Mouse (Mus musculus) brain, adult 2 months (tissue): ENCODE measurements around the gene Zfp74.
"Not testable (repeated sequence)": the region's sequence is repeated elsewhere in the genome, so short reads cannot be mapped to it uniquely, and the experiment has no call there.

Source experiments
- DNase-seq: peaks from one replicate; pipeline ENCODE4 v3.0.0; 2011; ENCODE audit warnings: low read depth, low spot score

Gene Zfp74

GRCm38 (mm10) chr7:29953513-29954401 lies at the start of gene Zfp74:
Gene Zfp74 (minus strand): TSS chr7:29954089.
- peak; percentile 95 for DNase-seq

DNA sequence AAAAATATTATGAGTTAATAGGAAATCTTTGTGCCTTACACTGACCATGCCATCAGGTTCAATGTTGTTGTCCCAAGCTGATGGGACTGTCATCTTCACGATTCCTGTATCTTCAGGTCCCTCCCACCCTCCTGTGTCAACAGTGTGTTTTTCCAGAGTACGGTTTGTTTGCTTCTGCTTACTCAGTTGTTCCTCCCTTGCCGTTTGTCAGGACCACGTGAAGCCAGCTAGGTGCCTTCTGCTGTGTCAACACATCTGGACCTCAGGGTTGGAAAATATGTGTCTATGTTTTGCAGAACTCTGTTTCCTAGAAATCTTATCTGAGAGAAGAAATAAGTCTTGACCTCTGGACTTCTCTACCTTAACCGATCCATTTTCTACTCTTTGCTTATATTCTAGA lies 46.7 kb upstream of the Zfp74 start:
- no peak for DNase-seq

DNA sequence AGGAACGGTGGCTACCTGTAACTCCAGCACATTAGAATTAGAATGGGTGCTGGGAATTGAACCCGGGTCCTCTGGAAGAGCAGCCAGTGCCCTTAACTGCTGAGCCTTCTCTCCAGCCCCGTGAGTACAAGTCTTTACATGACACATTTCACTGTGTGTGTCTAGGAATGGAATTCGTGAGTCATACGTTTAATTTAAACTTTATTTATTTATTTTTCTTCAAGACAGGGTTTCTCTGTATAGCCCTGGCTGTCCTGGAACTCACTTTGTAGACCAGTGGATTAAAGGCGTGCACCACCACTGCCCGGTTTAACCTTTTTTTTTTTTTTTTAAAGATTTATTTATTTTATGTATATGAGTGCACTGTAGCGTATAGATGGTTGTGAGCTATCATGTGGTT lies 41.2 kb upstream of the Zfp74 start:
- no peak for DNase-seq

DNA sequence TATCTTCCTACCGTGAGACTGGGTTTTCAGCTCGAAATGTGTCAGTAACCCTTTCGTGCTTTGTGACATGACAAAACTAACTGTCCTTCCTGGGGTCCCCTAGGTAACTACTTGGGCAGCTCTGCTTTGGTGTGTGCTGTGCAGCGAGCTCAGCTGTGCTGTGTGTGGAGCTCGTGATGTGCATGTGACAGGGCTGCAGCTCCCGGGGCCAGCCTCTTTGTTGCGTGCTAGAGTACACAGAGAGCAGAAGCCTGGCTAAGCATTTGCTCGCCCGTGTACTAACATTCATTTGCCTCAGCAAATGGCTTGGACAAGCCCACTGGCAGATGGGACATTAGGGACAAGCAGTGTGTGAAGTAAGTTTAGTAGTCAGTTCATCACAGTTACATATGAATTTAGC lies 39.5 kb upstream of the Zfp74 start:
- no peak for DNase-seq

DNA sequence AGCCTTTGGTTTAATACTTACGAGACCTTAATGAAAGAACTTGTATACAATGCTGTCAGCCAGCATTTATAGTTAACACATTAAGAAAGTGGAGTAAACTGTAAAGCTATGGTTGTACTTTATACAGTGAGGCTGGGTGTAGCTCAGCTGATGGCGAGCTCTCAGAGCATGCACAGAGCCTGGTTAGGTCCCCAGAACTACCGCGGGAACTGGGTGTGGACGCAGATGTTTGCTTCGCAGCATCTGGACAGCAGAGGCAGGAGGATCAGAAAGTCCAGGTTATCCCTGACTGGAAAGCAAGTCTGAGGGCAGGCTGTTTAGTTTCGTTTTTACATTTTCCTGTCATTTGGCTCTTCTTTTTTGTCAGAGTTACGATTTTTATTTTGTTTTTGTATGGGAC lies 38.8 kb upstream of the Zfp74 start:
- DNase-seq = no peak

- DNase-seq = no peak
Measured at GRCm38 (mm10) chr7:29989031-29989430, 35.1 kb upstream of the Zfp74 start.

DNA sequence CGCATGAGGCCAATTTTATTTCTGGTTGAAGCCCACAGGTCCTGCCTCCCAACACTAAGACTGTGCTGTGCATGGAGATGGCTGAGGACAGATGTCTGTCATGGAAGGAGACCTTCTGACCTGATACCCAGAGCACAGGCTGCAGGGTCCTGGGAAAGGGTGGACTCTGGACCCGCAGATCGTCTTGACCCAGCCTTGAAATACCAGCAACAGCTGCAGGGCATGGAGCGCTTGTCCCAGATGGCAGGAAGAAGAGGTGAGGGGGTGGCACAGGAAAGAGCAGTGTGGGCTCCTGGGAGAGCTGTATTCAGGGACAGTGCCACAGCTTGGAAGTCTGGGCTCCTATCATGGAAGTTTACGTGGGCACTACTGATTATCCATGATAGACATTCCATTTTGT lies 33.7 kb upstream of the Zfp74 start:
- no peak for DNase-seq

DNA sequence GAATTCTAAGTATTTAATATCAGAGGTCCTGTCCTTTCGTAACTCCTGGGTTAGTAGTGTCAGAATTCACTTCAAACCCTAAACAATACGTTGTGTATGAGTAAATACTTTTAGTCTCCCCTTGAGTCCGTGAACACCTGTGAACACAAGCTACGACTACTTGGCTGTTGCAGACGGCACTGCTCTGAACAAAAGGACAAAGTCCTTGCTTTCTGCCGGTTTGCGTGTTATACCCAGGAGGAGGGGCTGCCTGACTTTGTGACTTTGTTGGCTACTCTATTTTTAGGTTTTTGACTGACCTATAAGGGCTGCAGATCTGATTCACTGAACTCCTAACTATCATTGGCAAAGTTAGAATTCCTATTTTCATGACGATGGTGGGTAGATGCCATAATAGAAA lies 32.2 kb upstream of the Zfp74 start:
- no peak for DNase-seq

DNA sequence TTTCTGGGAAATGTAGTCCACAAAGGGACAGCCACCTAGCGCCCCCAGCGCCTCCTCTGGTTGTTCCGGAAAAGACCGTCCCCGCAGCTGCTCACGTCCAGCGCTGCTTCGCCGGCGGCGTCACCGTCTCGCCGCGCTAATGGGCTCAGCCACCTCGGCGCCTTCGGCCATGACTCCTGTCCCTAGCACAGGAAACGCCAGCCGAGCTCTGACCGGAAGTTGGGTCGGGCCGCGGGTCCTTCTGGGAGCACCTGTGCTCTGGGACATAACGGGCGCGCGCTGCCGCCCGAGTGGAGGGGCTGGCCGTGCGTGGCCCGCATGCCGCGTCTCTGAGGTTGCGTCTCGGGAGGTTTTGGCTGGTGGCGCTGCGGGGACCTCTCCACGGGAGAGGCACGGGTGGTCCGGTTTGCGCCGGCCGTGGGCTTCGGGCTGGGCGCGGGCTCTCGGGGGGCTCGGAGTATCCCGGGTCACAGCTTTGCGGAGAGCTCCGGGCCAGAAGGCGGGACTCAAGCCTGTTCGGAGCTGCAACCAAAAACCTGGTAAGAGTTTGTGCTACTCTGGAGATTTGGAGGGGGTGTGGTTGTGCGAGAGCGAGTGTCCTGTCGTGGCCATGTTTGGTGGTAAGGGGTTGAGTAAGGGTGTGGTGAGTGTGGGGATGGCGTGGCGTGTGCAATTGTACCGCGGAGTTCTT lies 29.9 kb upstream of the Zfp74 start, which contains the start of gene Zfp568:
TSS of gene Zfp568 (plus strand) at position 266 of the 691 bp plus-strand sequence.
- peak; percentile 96 for DNase-seq

DNA sequence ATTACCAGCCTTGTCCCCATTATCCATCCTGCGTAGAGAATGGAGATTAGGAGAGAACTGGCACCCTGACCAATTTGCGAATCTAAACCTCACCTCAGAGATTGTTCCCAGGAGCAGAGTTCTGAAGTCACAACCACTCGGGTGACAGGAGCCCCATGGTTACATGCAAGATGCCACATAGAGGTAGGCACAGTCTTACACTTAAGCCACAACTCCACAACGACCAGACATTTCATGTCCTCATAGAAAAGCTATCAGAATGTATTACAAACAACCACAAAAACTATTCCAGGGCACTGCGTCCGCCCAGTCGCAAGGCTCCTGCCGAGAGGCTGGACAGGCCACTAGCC lies 29.4 kb upstream of the Zfp74 start:
- DNase-seq = no peak

DNA sequence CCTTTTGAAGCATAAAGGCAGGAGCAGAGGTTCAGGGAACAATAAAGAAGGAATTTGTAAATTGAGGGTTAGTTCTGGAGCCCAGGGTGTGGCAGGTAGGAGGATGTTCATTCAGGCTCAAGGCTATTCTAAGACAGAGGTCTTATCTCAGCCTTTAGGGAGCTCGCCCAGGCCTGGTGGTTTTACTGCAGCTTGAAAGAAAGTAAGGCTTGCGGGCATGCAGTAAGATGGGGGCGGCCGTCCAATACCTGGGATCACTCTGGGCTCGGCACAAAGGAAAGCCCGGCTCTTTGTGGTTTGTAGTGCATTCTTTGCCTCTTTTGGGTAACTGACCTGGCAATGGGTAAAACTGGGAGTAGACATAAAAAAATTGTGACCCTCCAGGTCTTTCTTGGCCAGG lies 29.0 kb upstream of the Zfp74 start:
- no peak for DNase-seq

GRCm38 (mm10) chr7:29982341-29982740 lies 28.5 kb upstream of the Zfp74 start:
- no peak for DNase-seq

DNA sequence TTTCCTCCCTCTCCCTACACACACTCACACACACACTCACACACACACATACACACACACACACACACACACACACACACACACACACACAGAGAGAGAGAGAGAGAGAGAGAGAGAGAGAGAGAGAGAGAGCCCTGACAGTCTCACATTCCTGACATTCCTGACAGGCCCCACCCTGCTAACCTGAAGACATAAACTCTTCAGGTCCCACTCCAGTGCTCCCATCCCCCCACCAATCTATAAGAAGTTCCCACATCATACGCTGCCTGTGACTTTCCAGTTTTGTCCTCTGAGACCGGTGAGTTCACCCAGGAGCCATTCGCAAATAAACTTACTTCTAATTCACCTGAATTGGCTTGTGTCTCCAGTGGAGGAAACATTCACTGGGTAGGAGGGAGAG lies 28.0 kb upstream of the Zfp74 start:
- no peak for DNase-seq

GRCm38 (mm10) chr7:29981455-29981854 lies 27.6 kb upstream of the Zfp74 start:
- DNase-seq = no peak

DNA sequence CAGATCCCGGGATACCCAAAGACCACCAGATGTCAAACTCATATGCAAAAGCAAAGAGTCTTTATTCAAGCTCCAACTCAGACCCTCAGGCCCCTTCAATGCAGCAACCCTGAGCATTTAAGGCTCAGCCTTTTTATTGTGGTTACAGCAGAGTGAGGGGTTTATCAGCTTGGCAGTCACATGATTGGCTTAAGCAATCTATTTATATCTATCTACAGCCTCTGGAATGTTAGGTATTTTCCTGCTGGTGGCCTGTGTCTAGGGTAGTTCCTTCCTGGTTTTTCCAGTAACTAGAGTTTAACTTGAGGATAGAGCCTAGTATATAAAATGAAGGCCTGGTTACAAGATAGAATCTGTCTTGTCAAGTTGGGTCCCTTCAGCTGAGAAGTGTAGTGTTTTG lies 26.9 kb upstream of the Zfp74 start:
- no peak for DNase-seq

GRCm38 (mm10) chr7:29970686-29971085 lies 16.8 kb upstream of the Zfp74 start:
- DNase-seq = no peak

- DNase-seq = not testable (repeated sequence)
Measured at GRCm38 (mm10) chr7:29965115-29965810, 11.4 kb upstream of the Zfp74 start.

DNA sequence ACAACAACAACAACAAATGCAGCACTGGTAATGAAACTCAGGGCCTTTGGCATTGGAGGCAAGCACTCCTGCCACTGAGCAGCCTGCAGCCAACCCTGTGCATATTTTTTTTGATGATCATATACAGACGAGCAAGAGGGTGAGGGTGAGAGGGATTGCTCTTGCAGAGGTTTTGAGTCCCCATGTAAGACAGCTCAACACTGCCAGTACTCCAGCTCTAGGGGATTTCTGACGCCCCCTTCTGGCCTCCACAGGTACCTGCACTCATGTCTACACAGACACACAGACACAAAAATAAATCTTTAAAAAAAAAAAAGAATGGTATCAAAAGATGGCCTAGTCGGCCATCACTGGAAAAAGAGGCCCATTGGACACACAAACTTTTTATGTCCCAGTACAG lies 5.1 kb upstream of the Zfp74 start:
- no peak for DNase-seq

- DNase-seq = no peak
Measured at GRCm38 (mm10) chr7:29958125-29958724, 4.3 kb upstream of the Zfp74 start.

DNA sequence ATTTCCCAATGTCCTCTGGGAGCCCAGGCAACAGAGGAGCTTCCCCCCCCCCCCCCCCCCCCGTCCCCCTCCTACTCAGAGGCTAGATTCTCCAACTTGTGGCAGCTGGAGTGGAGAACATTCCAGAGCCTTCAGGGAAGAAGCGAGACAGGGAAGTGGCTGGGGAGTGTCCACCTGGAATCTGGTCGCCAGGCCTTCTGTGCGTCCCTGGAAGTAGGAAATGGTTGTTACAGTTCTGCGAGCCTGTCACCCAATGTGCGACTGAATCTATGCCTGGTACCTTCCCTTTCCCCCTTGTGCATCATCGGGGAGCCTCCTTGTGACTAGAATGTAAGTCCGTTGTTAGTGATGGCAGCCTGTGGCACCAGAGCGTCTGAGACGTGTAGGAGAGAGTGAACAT lies 2.4 kb upstream of the Zfp74 start:
- peak; percentile 43 for DNase-seq

DNA sequence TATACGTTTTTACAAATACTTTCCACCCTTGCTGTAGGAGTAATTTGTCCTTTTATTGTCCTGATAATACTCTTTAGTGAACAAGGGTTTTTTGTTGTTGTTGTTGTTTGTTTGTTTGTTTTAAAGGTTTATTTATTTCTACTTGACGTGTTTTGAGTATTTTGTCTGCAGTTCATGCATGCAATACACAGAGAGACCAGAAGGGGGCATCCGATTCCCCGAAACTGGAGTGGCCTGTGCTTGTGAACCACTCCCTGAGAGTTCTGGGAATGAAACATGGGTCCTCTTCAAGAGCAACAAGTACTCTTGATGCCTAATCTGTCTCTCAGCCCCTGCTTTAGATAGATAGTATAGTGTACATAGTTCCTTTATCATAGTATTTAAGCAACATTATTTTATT lies 842 bp upstream of the Zfp74 start:
- DNase-seq = peak; percentile 59

GRCm38 (mm10) chr7:29953086-29953485 lies 803 bp downstream of the Zfp74 start:
- DNase-seq = peak; percentile 10
